Mouse (Mus musculus) heart, adult 2 months (tissue): ENCODE measurements at regions not wholly inside any gene's neighbourhood (a gene's known extent, or its start where the extent isn't known, plus 50 kb on each side); places are given as distances from the start of the nearest gene placed in this dataset.

Experiments used
- CTCF ChIP-seq: fragments of 200-600 bp; IDR thresholded peaks from 2 replicates; pipeline ENCODE4 v1.8.1; 2022; ENCODE audit warnings: antibody characterized with exemption, mild to moderate bottlenecking, moderate library complexity
- POLR2A ChIP-seq: fragments of 200-500 bp; IDR thresholded peaks from 2 replicates; pipeline ENCODE4 v1.6.1; 2011; ENCODE audit warnings: mild to moderate bottlenecking, low read depth, low read length, control low read depth; ENCODE audit not compliant: insufficient read depth

- TF ChIP-seq POLR2A (no peak), CTCF (no peak)
Measured at GRCm38 (mm10) chr13:31695725-31696124, 70.1 kb downstream of the Foxf2 start.
